Mouse (Mus musculus) left cerebral cortex, postnatal 10 days (tissue): ENCODE measurements around the gene Npepps. TPM values are rescaled to one million over a fixed set of nuclear protein-coding genes. Genes with fewer than 3 reads are reported as not detected.
A peak's percentile ranks its signal among the peaks of the same experiment; 100 is the strongest.
"Not testable (repeated sequence)": the region's sequence is repeated elsewhere in the genome, so short reads cannot be mapped to it uniquely, and the experiment has no call there.

Source experiments
- DNase-seq, 2 experiments: peaks; one replicate each; pipeline ENCODE4 v3.0.0; 2021 to 2022; ENCODE audit warnings: low spot score in 2 of 2, mixed read lengths in 1 of 2; ENCODE audit errors: extremely low spot score in 1 of 2
- intact Hi-C: fragments of 180-260 bp; cut with DNase I; formaldehyde crosslinking; loops from one replicate; pipeline ENCODE4 v1.15.1; 2025
- total RNA-seq, 2 experiments: library from RNA; stranded (reverse); gene quantifications; 2 replicates each; pipeline ENCODE4 v1.2.3; 2021

Gene Npepps
- total RNA-seq, 2 experiments from 2014 or later: 145 to 150 TPM

DNA sequence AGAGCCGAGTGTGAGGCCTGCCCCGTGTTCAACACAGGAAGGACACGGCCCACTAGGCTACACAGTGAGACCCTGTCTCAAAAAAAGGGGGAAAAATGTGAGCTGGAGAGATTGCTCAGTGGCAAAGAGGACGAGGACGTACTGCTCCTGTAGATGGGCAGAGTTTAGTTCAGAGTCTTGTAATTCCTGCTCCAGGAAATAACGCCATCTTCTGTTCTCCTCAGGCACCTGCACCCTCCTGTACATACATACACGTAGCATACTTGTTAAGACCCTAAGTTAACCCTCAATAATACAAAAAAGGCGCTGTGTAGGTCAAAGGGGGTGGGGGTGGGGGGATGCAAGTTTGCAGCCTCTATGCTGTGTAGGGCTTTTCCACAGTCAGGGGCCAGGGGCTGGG, 83.4 kb downstream of the Npepps start:
- DNase-seq: no peak
- intact Hi-C loops: no loop called here

DNA sequence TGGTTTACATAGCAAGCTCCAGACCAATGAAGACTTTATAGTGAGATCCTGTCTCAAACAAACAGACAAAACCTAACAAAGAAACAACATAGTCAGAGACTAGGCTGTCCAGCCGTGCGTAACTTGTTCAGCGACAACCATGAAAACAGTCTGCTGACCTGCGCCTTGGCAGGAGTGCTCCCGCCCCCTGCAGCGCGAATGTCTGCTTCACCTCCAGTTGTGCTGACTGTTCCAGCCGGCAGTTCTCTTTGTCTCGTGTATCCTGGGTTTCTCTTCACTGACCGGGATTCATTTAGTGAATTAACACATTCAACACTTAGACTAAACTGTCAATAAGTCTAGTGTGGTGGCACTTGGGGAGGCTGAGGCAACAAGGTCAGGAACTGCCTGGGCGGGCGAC, 83.9 kb downstream of the Npepps start:
- intact Hi-C loops: no loop called here
- no peak for DNase-seq

DNA sequence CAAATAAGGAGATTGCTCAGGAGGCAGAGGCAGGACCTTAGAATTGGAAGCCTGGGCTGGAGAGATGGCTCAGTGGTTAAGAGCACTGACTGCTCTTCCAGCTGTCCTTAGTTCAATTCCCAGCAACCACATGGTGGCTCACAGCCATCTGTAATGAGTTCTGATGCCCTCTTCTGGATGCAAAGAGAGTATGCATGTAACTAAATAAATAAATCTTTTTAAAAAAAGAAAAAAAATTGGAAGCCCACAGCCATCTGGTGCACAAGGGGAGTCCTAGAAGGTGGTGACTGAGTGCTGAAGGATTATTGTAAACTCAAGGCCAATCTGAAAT, 87.9 kb downstream of the Npepps start:
- intact Hi-C loops: no loop called here
- no peak for DNase-seq

DNA sequence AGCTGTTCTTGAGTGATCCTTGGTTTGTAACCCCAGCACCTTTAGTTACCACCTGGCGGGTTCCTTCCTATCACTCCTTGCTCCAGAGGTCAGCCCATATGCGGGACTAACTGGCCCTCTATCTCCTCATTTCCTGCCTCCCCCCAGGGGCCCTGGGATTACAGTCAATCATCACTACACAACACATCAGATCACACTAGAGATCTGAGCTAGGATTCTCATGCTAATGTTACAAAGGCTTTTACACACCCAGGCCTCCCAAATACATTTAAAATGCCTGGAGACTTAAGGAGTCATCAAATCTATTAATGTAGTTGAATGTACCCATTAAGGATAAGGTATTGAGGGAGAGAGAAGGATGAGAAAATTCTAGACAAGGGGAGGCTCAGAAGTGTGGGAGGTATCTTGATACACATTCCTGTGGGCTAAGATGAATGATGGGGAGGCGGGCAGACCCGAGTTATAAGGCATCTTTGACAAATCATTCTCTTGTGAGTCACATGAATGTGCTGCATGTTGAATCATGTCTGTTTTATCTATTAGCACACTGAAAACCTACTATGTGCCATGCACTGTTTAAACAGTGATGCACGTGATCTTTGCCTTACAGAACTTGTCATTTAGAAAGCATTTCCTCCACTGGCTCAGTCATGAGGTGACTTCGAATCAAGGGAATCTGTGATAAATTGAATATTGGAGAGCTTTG, 88.4 kb downstream of the Npepps start:
- DNase-seq: no peak
- intact Hi-C loops: no loop called here

DNA sequence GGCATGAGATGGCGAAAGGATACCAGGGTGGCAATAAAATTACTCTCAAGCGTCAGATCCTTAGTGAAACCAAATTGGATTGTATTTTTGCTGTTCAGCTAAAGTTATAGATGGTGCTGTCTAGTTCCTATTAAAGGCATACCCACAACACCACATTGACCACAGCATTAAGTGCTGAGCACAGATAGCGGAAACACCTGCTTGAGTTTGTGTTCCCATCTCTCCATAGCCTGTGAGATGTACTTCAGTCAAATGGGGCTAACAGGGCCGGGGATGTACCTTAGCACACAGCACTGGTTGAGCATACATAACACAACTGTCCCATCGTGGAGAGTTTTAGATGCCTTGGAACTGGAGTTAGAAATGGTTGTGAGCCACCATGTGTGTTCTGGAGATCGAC, 89.4 kb downstream of the Npepps start:
- intact Hi-C loops: no loop called here
- no peak for DNase-seq

DNA sequence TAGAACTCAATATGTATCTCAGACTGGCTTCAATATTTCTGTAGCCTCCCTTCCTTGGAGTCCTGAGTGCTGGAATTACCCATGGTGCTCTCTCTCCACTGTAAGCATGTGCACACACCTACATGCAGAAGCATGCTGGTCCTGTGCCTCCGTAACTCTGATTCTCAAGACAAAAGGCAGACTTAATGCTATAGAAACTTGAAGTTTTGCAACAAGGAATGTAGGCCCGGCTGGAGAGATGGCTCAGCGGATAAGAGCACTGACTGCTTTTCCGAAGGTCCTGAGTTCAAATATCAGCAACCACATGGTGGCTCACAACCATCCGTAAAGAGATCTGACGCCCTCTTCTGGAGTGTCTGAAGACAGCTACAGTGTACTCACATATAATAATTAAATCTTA, 90.8 kb downstream of the Npepps start:
- intact Hi-C loops, DNase-seq: not testable (repeated sequence)

DNA sequence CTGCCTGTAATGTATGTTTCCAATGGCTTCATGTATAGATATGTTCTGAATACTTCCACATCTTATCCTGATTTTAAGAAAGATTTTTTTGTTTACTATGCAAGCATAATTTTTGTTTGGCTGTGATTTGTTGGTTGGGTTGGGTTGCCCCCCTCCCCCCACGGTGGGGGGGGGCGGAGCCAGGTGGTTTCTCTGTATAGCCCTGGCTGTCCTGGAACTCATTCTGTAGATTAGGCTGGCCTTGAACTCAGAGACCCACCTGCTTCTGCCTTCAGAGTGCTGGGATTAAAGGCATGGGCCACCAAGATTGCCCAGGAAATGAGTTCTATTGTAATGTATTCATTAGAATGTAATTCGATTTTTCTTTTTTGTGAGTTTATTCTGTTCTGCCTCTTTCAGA, 91.2 kb downstream of the Npepps start:
- no peak for DNase-seq
- intact Hi-C loops: no loop called here

DNA sequence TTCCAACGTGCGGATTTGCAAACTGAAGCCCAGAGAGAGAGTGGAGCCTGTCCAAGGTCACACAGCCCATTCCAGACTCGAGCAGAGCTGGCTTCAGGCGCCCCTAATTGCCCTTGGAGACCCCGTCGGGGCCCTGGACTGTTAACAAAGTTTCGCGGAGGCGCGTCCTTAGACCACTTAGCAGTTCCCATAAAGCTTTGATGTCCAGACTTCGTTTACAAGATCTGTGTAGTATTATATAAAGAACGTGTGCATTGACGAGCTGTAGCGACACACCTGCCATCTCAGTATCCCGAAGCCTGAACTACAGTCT, 91.8 kb downstream of the Npepps start:
- no peak for DNase-seq
- intact Hi-C loops: no loop called here

DNA sequence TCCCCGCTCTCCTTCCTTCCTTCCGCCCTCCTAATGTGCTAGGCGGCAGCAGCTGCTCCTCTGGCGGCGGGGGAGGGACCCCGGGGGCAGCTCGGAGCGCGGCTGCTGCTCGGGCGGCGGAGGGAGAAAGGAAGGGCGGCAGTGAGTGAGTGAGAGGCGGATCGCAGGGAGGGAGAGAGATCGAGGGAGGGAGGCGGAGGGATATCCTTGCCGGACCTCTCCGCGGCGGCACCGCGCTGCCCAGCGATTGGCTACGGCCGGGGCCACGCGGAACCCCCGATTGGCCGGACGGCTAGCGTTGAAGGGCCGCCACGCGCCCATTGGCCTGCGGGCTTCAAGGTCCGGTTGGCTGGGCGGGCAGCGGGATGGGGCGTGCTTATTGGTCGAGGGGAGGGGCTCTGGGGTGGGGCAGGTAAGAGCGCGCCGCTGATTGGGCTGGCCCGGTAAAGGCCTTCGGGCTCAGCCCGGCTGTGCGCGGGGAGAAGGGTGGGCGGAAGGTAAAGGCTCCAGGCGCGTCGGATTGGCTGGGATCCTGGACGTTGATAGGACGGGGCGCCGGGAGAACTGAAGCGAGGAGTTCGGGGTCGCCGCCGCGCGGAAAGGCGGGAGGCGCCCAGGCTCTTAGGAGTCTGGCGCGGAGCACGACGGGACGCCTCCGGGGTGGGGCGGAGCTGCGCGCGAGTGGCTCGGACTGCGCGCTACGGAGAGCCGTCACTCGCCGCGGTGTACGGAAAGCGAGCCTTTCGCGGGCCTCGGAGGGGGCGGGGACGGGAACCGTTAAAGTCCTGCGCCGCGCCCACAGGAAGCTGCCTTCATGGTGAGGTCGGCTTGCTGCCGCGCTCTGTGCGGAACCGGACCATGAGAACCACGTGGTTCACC, 92.4 kb downstream of the Npepps start, which contains the start of gene Kpnb1:
Gene Kpnb1 (minus strand): TSS at position 118 of the 879 bp plus-strand sequence.
- DNase-seq: peak; percentile 98 to 100
- intact Hi-C loops: no loop called here

DNA sequence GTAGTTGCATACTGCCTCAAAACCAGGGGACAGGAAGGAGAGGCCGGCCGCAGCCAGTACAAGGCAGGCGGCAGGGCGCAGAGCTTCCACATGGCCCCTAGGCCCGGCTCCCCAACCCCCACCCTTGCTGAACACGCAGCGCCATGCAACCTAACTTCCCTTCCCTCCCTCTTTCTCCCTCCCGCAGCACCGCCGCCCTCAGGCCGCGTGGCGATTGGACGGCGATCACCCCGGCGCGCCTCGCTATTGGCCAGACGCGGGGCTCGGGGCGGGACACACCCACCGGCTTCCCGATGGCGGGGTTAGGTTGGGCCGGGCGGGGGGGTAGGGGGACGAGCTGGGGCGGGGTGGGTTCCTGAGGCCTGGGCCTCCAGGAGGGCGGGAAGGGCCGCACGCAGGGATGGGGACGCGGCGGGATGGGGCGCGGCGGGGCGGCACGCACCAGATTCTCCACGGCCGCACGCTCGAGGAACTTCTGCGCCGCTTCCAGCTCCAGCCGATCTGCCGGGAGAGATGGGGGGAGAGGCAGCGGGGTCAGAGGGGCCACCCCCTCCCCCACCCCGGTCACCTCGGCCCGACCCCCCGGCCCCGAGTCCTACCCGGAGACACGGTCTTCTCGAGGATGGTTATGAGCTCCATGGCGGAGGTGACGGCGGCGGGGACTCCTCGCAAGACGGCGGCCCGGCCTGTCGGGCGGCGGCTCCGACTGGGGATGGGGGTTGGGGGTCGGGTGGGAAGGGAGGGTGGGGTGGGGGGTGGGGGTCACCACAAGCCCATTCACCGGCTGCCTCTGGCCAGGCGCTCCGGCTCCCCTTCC, 93.3 kb downstream of the Npepps start:
- intact Hi-C loops: no loop called here

DNA sequence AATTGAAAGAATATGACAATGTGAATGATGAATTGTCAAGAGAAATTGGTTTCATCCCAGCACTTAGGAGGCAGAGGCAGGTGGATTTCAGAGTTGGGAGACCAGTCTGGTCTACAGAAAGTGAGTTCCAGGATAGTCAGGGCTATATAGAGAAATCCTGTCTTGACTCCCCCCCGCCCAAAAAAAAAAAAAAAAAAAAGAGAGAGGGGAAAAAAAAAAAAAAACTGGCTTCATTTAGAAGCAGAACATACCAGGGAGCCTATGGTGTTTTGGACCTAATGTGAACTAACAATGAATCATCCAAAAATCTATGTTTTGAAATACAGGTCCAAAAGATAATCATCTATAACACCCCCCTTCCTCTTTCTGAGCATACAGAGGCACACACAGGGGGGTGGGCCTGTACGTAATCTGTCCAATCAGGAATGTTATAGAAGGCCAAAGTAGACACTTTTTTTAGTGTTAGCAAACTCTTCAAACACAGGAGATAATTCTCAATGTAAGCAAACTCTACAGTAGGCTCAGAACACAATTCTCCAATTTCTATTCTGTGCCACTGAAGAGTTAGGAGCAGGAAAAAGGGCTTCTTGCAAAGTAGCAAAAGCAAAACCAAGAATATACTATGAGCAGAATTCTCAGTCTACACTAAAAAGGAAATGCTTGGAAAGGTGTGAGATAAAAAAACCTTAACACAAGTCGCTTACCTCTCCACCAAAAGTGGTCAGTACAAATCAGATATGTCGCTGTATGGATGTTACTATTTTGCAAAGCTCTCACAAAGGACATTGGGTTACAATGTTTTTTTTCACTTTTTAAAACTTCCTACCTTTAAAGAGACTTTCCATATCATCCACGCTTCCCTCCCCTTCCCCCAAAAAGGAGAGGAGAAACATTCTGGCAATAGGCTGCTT, 94.5 kb downstream of the Npepps start:
- DNase-seq: no peak
- intact Hi-C loops: no loop called here

More for the DNA sequence above, 93.3 kb downstream of the Npepps start:
- peak; percentile 95 to 99 for DNase-seq

DNA sequence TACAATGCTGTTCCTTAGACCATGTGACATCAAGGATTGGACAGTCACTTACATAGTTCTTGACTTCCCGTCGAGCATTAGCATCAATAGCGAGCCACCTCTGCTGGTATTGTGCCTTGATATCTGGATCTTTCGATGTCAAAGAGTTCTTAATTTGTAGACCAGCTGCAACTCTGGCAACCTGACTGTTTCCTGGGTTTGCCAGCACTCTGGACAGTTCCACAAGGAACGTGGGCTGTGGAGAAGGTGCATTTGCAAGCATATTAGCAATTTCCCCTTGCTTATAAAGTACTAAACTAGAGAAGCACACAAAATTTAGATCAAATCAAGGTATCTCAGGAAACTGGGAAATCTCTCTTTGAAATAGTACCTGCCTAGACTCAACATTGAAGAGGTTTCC, 95.6 kb downstream of the Npepps start:
- no peak for DNase-seq
- intact Hi-C loops: no loop called here

DNA sequence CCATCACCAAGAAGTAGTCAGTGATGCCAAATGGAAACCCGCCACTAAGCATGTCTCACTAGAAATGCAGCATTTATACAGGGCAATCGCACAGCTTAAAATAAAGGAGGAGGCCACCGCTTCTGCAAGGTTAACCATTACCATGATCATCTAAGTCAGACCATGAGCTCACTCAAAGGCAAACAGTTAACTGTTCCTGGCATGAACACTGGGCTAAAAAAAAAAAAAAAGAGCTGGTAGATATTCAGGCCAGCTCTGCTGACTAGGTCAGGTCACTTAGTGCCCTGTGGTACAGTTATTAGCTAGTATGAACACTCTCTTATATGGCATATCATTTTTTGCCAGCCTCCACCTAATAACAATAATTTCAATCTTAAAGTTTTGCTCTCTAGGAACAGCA, 98.0 kb downstream of the Npepps start:
- intact Hi-C loops: no loop called here
- DNase-seq: no peak

DNA sequence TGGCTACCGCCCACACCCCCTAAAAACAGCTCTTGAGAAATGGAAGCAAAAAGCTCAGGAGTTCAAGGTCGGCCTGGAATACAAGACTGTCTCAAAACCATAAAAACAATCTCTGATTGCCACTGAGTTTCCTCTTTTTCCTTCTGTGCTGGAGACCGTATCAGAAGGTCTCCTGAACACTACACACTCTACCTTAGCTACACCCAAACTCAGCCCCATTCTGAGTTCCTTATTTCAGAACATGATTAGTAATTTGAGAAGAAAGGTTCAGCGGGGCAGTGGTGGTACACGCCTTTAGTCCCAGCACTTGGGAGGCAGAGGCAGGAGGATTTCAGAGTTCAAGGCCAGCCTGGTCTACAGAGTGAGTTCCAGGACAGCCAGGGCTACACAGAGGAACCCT, 99.4 kb downstream of the Npepps start:
- intact Hi-C loops: no loop called here

DNA sequence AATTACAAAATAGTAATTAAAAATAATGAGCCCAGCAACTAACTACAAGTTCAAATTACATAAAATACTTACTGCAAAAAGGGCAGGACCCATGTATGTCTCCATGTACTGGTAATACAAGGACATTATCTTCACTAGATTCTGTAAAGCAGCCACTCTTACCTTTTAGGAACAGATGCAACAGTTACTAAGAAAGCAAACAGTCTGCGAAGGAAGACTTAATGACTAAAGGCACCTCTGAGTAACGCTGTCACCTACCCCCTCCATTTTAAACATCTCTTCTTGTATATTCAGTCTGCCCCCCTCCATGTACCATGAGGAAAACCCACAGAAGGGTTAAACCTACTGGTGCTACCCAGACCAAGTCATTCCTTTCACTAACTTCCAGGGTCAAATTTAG, 102.2 kb downstream of the Npepps start:
- intact Hi-C loops: no loop called here

More for the DNA sequence above, 99.4 kb downstream of the Npepps start:
- DNase-seq: no peak

DNA sequence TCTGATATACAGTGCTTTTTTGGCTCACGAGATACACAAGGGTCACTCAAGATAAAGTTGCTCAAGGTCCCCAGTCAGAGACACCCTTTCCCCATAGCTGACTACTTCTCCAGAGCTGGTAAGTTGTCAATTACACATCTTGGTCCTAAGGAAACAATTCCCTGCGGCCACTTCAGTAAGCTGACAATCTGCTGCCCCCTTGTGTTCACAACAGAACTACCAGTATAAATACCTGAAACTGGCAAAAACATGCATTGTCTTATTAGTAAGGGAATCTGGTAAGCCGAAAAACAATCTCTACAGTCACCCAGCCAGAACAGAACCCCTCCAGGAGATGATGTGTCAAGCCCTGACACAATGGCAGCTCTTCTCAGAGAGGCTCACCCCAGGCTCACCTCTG, 103.6 kb downstream of the Npepps start:
- DNase-seq: peak; percentile 19 to 40
- intact Hi-C loops: loop anchor here (2.0 kb wide), 1 partner anchor 16 kb away; no protein-coding TSS in a partner anchor

More for the DNA sequence above, 102.2 kb downstream of the Npepps start:
- DNase-seq: no peak

DNA sequence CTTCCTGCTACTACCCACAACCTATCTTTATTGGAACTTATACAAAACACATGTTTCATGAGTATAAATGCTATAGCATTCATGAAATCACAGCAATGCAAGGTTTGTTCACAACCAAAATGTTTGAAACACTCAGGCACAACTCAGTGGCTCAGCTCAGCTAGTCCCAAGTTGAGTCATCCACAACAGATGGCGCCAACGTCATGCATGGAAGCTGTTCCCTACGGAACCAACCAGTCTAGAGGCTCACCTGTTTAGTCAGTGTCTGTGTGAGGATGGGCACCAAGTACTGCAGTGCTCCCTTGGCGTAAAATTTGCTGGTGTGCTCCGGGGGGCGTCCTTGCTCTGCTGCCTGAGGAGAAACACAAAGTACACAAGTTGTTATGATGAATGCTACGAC, 104.9 kb downstream of the Npepps start:
- no peak for DNase-seq
- intact Hi-C loops: no loop called here

DNA sequence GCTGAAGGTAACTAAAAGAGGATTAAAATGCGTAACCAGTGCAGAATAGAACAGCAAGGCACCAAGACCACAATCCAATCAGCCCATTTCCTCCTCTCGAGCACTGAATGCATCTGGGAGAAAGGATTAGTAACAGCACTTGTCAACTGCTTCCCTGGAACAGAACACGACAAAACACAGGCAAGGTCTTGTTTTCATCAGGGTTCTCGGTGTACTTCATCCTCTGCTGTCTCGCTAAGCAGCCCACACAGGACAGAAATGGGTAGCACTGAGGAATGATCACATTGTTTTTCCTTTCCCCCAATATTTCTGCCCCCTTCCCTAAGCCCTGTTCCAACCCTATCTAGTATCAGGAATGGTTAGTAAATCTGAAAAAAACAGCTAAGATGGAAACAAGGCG, 120.1 kb downstream of the Npepps start:
- DNase-seq: no peak
- intact Hi-C loops: loop anchor here (2.0 kb wide), 1 partner anchor 16 kb away; no protein-coding TSS in a partner anchor

DNA sequence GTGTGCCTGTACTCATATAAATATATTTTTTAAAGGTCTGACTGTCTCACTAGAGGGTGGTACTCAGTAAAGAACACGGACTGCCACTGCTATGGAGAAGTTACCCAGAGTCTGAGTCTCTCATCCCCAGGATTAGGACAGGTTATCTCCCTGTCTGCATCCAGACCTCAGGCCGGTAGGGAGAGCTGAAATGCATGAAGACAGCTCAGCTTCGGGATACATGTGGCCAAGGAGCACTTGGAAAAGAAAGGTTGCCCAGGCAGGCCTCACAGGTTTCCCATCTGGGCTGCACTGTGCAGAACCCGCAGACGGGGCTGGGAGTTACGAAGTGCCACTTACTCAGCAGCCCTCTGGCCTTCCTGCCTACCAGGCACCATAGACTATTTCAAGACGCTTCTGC, 123.4 kb downstream of the Npepps start:
- intact Hi-C loops: no loop called here
- DNase-seq: no peak
